Mouse (Mus musculus) spleen, adult 2 months (tissue): ENCODE data around the gene Adh4.

Experiments used
- CTCF ChIP-seq: fragments of 200-500 bp; IDR thresholded peaks from 2 replicates; pipeline ENCODE4 v1.5.1; 2011; ENCODE audit warnings: mild to moderate bottlenecking, inconsistent platforms; ENCODE audit not compliant: insufficient read depth, insufficient read length, insufficient replicate concordance; ENCODE audit errors: extremely low read depth
- POLR2A ChIP-seq: fragments of 200-500 bp; IDR thresholded peaks from 2 replicates; pipeline ENCODE4 v1.6.1; 2011; ENCODE audit warnings: low read depth, low read length, inconsistent platforms

DNA sequence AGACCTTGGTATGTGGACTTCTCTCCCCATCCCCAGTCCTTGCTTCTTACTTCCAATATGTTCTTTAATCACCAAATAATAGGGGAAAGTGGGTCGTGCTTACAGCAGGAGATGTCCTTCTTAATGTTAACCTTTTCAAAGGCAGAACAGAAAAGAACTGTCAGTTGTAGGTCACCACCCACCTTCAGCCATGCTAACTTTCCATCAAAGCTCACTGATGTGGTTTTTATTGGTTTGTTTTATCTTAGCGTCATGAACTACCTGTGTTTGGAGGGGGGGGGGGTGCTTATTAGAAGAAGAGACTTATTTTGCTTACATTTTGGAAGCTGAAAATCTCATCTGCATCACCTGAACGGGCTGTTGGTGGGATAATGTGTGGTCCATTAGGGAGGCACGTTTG lies 9.0 kb downstream of the Adh4 start:
- TF ChIP-seq POLR2A (no peak), CTCF (no peak)
